Mouse (Mus musculus) bone marrow, adult 2 months (tissue): ENCODE data around the gene Cyfip2. TPM values are rescaled to one million over a fixed set of nuclear protein-coding genes. Genes with fewer than 3 reads are reported as not detected.

Source experiments
- H3K27ac ChIP-seq: fragments of 200-500 bp; 2 replicates; pipeline ENCODE4 v1.5.1; 2012; ENCODE audit warnings: low read depth, mild to moderate bottlenecking, control low read depth, inconsistent platforms, low read length; ENCODE audit not compliant: control insufficient read depth, poor library complexity, insufficient read depth
- H3K4me1 ChIP-seq: fragments of 200-500 bp; 2 replicates; pipeline ENCODE4 v1.6.1; 2011; ENCODE audit warnings: low read length; ENCODE audit not compliant: control insufficient read depth, insufficient read depth
- H3K4me3 ChIP-seq: fragments of 200-500 bp; replicated peaks from 2 replicates; pipeline ENCODE3; 2011; ENCODE audit warnings: mild to moderate bottlenecking, low read depth, low read length, control low read depth; ENCODE audit not compliant: control insufficient read depth
- CTCF ChIP-seq: fragments of 200-500 bp; IDR thresholded peaks from 2 replicates; pipeline ENCODE4 v1.5.1; 2011; ENCODE audit warnings: low read length, control low read depth; ENCODE audit not compliant: control insufficient read depth, insufficient read depth
- POLR2A ChIP-seq: fragments of 200-500 bp; IDR thresholded peaks from 2 replicates; pipeline ENCODE4 v1.6.1; 2011; ENCODE audit warnings: low read depth, mild to moderate bottlenecking, control low read depth, low read length, borderline replicate concordance; ENCODE audit not compliant: control insufficient read depth
- WGBS: fragments of 180-500 bp; shearing (Covaris S2); methylation state at CpG from one replicate; pipeline ENCODE4 v1.1.7; 2018; 5-methylcytosine and 5-hydroxymethylcytosine counted together
- polyA plus RNA-seq: library from polyadenylated mRNA; stranded (reverse); fragments of >200 nt; gene quantifications from 2 replicates; pipeline ENCODE4 v1.2.4, GENCODE M21; 2011; ENCODE audit warnings: low replicate concordance; ENCODE audit not compliant: missing spikeins, insufficient read depth, insufficient read length

Gene Cyfip2
- polyA plus RNA-seq, 1 experiment: 32.6 TPM

- no peak overlapping the region for H3K4me3 ChIP-seq
- H3K4me1 ChIP-seq: no peaks in the 10 kb centered on the region
- 88% methylated on average over 11 of the region's 11 CpGs for WGBS
- no peak overlapping the region for H3K27ac ChIP-seq
- no peak for TF ChIP-seq CTCF
- TF ChIP-seq POLR2A: no peak
These were observed 18.3 kb downstream of the Cyfip2 start for GRCm38 (mm10) chr11:46294390-46294789.

- 86% methylated on average over 5 of the region's 5 CpGs for WGBS
- TF ChIP-seq POLR2A (no peak), CTCF (no peak)
- no peak overlapping the region for H3K4me3 ChIP-seq
These were observed 19.2 kb downstream of the Cyfip2 start for GRCm38 (mm10) chr11:46293491-46293890.

GRCm38 (mm10) chr11:46290988-46291405 is 21.7 kb downstream of the Cyfip2 start:
- Histone ChIP-seq H3K4me1 (peaks cover 2% of the 10 kb centered on the region), H3K4me3 (no peak overlapping the region), H3K27ac (no peak overlapping the region)
- TF ChIP-seq POLR2A: no peak
- no peak for TF ChIP-seq CTCF
- 85% methylated on average over 10 of the region's 10 CpGs for WGBS

More at GRCm38 (mm10) chr11:46293491-46293890, 19.2 kb downstream of the Cyfip2 start:
- Histone ChIP-seq H3K4me1 (no peaks in the 10 kb centered on the region), H3K27ac (no peak overlapping the region)

- 89% methylated on average over 9 of the region's 9 CpGs for WGBS
These were observed 23.1 kb downstream of the Cyfip2 start for GRCm38 (mm10) chr11:46289561-46289960.

GRCm38 (mm10) chr11:46289022-46289421 is 23.6 kb downstream of the Cyfip2 start:
- Histone ChIP-seq H3K27ac (no peak overlapping the region), H3K4me1 (peaks cover 2% of the 10 kb centered on the region), H3K4me3 (no peak overlapping the region)
- no peak for TF ChIP-seq CTCF
- TF ChIP-seq POLR2A: no peak
- 81% methylated on average over 4 of the region's 4 CpGs for WGBS

More at GRCm38 (mm10) chr11:46289561-46289960, 23.1 kb downstream of the Cyfip2 start:
- H3K4me3 ChIP-seq: no peak overlapping the region
- TF ChIP-seq POLR2A (no peak), CTCF (no peak)
- no peak overlapping the region for H3K27ac ChIP-seq
- H3K4me1 ChIP-seq: peaks cover 2% of the 10 kb centered on the region

GRCm38 (mm10) chr11:46288091-46288490 is 24.6 kb downstream of the Cyfip2 start:
- H3K27ac ChIP-seq: no peak overlapping the region
- H3K4me3 ChIP-seq: no peak overlapping the region
- 81% methylated on average over 5 of the region's 5 CpGs for WGBS

GRCm38 (mm10) chr11:46286803-46287202 is 25.9 kb downstream of the Cyfip2 start:
- H3K27ac ChIP-seq: no peak overlapping the region
- TF ChIP-seq CTCF (no peak), POLR2A (no peak)
- WGBS: 5% methylated on average over 6 of the region's 6 CpGs

More at GRCm38 (mm10) chr11:46288091-46288490, 24.6 kb downstream of the Cyfip2 start:
- H3K4me1 ChIP-seq: peaks cover 2% of the 10 kb centered on the region
- TF ChIP-seq POLR2A: no peak

GRCm38 (mm10) chr11:46283800-46284199 is 28.9 kb downstream of the Cyfip2 start:
- Histone ChIP-seq H3K27ac (no peak overlapping the region), H3K4me1 (peaks cover 2% of the 10 kb centered on the region), H3K4me3 (no peak overlapping the region)
- no peak for TF ChIP-seq POLR2A
- TF ChIP-seq CTCF: no peak
- 91% methylated on average over 6 of the region's 6 CpGs for WGBS

More at GRCm38 (mm10) chr11:46286803-46287202, 25.9 kb downstream of the Cyfip2 start:
- H3K4me1 ChIP-seq: peaks cover 2% of the 10 kb centered on the region
- H3K4me3 ChIP-seq: no peak overlapping the region

GRCm38 (mm10) chr11:46282612-46283011 is 30.0 kb downstream of the Cyfip2 start:
- no peak for TF ChIP-seq CTCF
- 89% methylated on average over 5 of the region's 5 CpGs for WGBS
- Histone ChIP-seq H3K4me1 (peaks cover 2% of the 10 kb centered on the region), H3K4me3 (no peak overlapping the region), H3K27ac (no peak overlapping the region)
